In genomic region chr3:100394911-100395604, GRCm38 (mm10) we compare ENCODE assay signal across 10 mouse cellular contexts.
A peak's percentile ranks its signal among the peaks of the same experiment; 100 is the strongest.
DNase-seq lines count a peak whose midpoint lies in the region; ATAC-seq and TF ChIP-seq lines count a peak whose summit lies in the region.
"Had no signal": no experiment of that assay in that cellular context is flagged by ENCODE, and none has a peak within 500 bp of the region (broad histone marks: within the 10 kb centered on the region; RNA-seq: fewer than 3 reads in every experiment).

No protein-coding gene starts in this region.

- no peaks in the 10 kb centered on the region for H3K9me3 ChIP-seq in limb, embryonic 14.5 days (ENCODE audit: control insufficient read depth, low read length)
- no peaks in the 10 kb centered on the region for H3K9me3 ChIP-seq in forebrain, embryonic 16.5 days (ENCODE audit: control insufficient read depth, low read length)
- H3K9me3 ChIP-seq: hindbrain, embryonic 12.5 days; liver, embryonic 15.5 days had no signal

- H3K9ac ChIP-seq in limb, embryonic 14.5 days (ENCODE audit: low read depth, low read length, severe bottlenecking): 0 out of 2 replicates have a peak overlapping the region, but pooled peaks have one; percentile 18
- H3K9ac ChIP-seq in forebrain, embryonic 16.5 days (replicated peaks; ENCODE audit: low read depth, low read length): no peak overlapping the region
- H3K9ac ChIP-seq: hindbrain, embryonic 12.5 days; liver, embryonic 15.5 days had no signal

- 39% methylated on average over 9 of the region's 9 CpGs for WGBS in kidney, adult 2 months
- 9% methylated on average over 9 of the region's 9 CpGs for WGBS in limb, embryonic 14.5 days
- WGBS in forebrain, embryonic 16.5 days: 82% methylated on average over 9 of the region's 9 CpGs

- DNase-seq in kidney, adult 2 months: peak; percentile 30
- no peak for DNase-seq in kidney, adult 11 months
- peak; percentile 20 for DNase-seq in embryo, embryonic 11.5 days (ENCODE audit: low read depth, low spot score)
- peak; percentile 78 for DNase-seq in limb, embryonic 14.5 days (ENCODE audit: low spot score)
- no peak for DNase-seq in B cell, adult 2 months
- no peak for DNase-seq in right cerebral cortex, adult 18-20 months

- peak overlapping the region; percentile 6; the same call in 1 of the 2 replicates for H3K4me2 ChIP-seq in limb, embryonic 14.5 days (replicated peaks; ENCODE audit: low read depth, low read length, severe bottlenecking)
- no peak overlapping the region for H3K4me2 ChIP-seq in forebrain, embryonic 16.5 days (ENCODE audit: low read length)
- H3K4me2 ChIP-seq: hindbrain, embryonic 12.5 days; liver, embryonic 15.5 days had no signal

- no peaks in the 10 kb centered on the region for H3K36me3 ChIP-seq in kidney, adult 2 months (ENCODE audit: control insufficient read depth, insufficient read depth, low read length)
- no peaks in the 10 kb centered on the region for H3K36me3 ChIP-seq in limb, embryonic 14.5 days (ENCODE audit: control insufficient read depth, insufficient read depth, low read length)
- H3K36me3 ChIP-seq in forebrain, embryonic 16.5 days (ENCODE audit: control insufficient read depth, insufficient read depth): no peaks in the 10 kb centered on the region
- H3K36me3 ChIP-seq: hindbrain, embryonic 12.5 days; liver, embryonic 15.5 days had no signal

- H3K4me3 ChIP-seq in kidney, adult 2 months (ENCODE audit: insufficient read depth, low read depth, low read length): no peak overlapping the region
- H3K4me3 ChIP-seq in limb, embryonic 14.5 days (replicated peaks; ENCODE audit: low read length): no peak overlapping the region
- no peak overlapping the region for H3K4me3 ChIP-seq in forebrain, embryonic 16.5 days (replicated peaks; ENCODE audit: low read length)
- H3K4me3 ChIP-seq: hindbrain, embryonic 12.5 days; liver, embryonic 15.5 days had no signal

- TF ChIP-seq POLR2A in kidney, adult 2 months (IDR thresholded peaks at IDR 0.05; ENCODE audit: low read depth, low read length): no peak
- TF ChIP-seq POLR2A in limb, embryonic 14.5 days (IDR thresholded peaks at IDR 0.05; ENCODE audit: borderline replicate concordance, extremely low read depth, insufficient read depth, insufficient read length): no peak

- no peak for TF ChIP-seq CTCF in kidney, adult 2 months (conservative IDR thresholded peaks at IDR 0.05; ENCODE audit: insufficient read depth, insufficient read length, low read depth, low read length)

- no peak overlapping the region for H3K27ac ChIP-seq in kidney, adult 2 months (ENCODE audit: insufficient read depth, low read depth, low read length)
- peak overlapping the region; percentile 75 for H3K27ac ChIP-seq in limb, embryonic 14.5 days (replicated peaks; ENCODE audit: low read depth, low read length)
- no peak overlapping the region for H3K27ac ChIP-seq in forebrain, embryonic 16.5 days (ENCODE audit: low read length)
- H3K27ac ChIP-seq: hindbrain, embryonic 12.5 days; liver, embryonic 15.5 days had no signal

- H3K27me3 ChIP-seq in kidney, adult 2 months (replicated peaks; ENCODE audit: control insufficient read depth, insufficient read depth, low read length): no peaks in the 10 kb centered on the region
- no peaks in the 10 kb centered on the region for H3K27me3 ChIP-seq in limb, embryonic 14.5 days (ENCODE audit: control insufficient read depth, insufficient read depth, low read length)
- no peaks in the 10 kb centered on the region for H3K27me3 ChIP-seq in forebrain, embryonic 16.5 days (replicated peaks; ENCODE audit: control insufficient read depth, insufficient read depth, low read length)
- H3K27me3 ChIP-seq: hindbrain, embryonic 12.5 days had no signal

- no peaks in the 10 kb centered on the region for H3K4me1 ChIP-seq in kidney, adult 2 months (ENCODE audit: control insufficient read depth, insufficient read depth, low read length)
- peaks cover 25% of the 10 kb centered on the region for H3K4me1 ChIP-seq in limb, embryonic 14.5 days (ENCODE audit: control insufficient read depth, insufficient read depth, low read length)
- no peaks in the 10 kb centered on the region for H3K4me1 ChIP-seq in forebrain, embryonic 16.5 days (replicated peaks; ENCODE audit: control insufficient read depth, insufficient read depth, low read length)
- H3K4me1 ChIP-seq: hindbrain, embryonic 12.5 days; liver, embryonic 15.5 days had no signal

- 0 out of 2 replicates have a peak, but pooled peaks have one; percentile 14 for ATAC-seq in granulocyte monocyte progenitor cell, adult 5-6 weeks (replicated peaks; ENCODE audit: poor library complexity, severe bottlenecking)
- peak; percentile 91 for ATAC-seq in limb, embryonic 14.5 days (ENCODE audit: low FRiP score, low read depth)
- ATAC-seq in forebrain, embryonic 16.5 days: no peak

Comparison
In these comparisons a context has a peak if more than half of its experiments do, and no peak if none do; other contexts are left out.
1. DNase-seq: peak in kidney, adult 2 months (single experiment), embryo, embryonic 11.5 days (single experiment) and limb, embryonic 14.5 days (single experiment); none in kidney, adult 11 months (single experiment), B cell, adult 2 months (0 of 2) and right cerebral cortex, adult 18-20 months (single experiment).